Mouse (Mus musculus) left cerebral cortex, adult 2 months (tissue): Measurements from ENCODE around the gene Taf11. TPM values are rescaled to one million over a fixed set of nuclear protein-coding genes. Genes with fewer than 3 reads are reported as not detected.

Experiments used
- DNase-seq, 2 experiments: peaks; one replicate each; pipeline ENCODE4 v3.0.0; 2021 to 2022; ENCODE audit warnings: low spot score in 2 of 2, mixed read lengths in 1 of 2; ENCODE audit errors: extremely low spot score in 1 of 2
- H3K27ac ChIP-seq: fragments of 200-600 bp; 2 replicates; pipeline ENCODE4 v1.8.1; 2022
- H3K4me3 ChIP-seq: fragments of 200-600 bp; 2 replicates; pipeline ENCODE4 v1.8.1; 2022
- CTCF ChIP-seq: fragments of 200-600 bp; IDR thresholded peaks from 2 replicates; pipeline ENCODE4 v1.8.1; 2022; ENCODE audit warnings: antibody characterized with exemption, mild to moderate bottlenecking, moderate library complexity
- intact Hi-C: fragments of 180-260 bp; cut with DNase I; formaldehyde crosslinking; loops from one replicate; pipeline ENCODE4 v1.15.1; 2025
- long read RNA-seq, 2 experiments: library from polyadenylated mRNA; stranded (forward); transcript quantifications; one replicate each; pipeline ENCODE4 v2.0.0; 2021; ENCODE audit warnings: borderline mapping rate in 2 of 2
- total RNA-seq, 2 experiments: library from RNA; stranded (reverse); gene quantifications; 2 replicates each; pipeline ENCODE4 v1.2.3; 2021

Taf11 gene
- total RNA-seq, result 10 to 100 TPM; 45.6 to 51.1 TPM
- long read RNA-seq, experiment 1, transcript Taf11-201 (5 exons, 1,220 nt), result major isoform, 10 of 14 reads
- long read RNA-seq, experiment 1, partial matches to known transcripts, result 2 of 14 reads
- long read RNA-seq, experiment 1, other reads (novel, unspliced or antisense), result 2 of 14 reads
- long read RNA-seq, experiment 2, transcript Taf11-201 (5 exons, 1,220 nt), result major isoform, 10 of 14 reads
- long read RNA-seq, experiment 2, partial matches to known transcripts, result 0 of 14 reads
- long read RNA-seq, experiment 2, other reads (novel, unspliced or antisense), result 3 of 14 reads

DNA sequence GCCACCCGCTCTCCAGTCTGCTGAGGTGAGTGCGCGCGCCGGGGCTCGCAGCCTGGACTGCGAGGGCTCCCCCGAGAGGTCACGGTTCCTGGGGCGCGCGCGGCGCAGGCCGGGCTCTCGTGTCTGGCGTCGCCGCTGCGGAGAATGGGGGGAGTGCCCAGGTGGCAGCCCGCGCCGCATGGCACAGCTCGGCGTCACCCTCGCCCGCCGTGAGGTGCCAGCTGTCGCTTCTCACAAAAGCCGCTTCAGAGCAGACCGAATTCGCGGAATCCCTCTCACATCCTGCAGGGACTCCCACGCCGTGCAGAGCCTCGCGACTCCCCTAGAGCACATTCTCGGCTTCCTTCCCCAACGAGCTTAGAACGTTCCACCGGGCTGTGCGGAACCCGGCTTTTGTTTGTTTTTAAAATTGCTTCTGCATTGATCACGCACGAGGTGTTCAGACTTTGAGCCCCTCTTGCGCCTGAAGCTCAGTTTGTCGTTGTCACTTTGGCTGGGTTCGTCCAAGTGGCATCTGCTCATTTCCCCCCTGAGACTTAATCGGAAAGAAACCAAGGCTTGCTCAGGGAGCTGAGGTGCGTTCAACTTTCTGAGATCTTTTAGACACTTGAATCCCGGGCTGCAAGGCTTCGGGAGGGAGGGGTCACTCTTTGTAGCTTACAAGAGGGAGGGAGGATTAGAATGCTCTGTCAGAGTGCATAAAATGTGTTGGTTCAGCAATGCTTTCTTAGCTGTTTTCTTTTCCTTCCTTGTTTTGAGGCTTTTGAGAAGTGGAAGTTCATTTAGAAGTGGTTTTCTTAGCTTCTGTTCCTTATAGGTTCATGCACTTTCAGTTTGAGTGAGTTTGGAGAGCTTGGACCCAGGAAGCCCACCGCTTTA is at the start of gene Taf11:
Gene Taf11, minus strand, starts transcription at position 223 of the 879 bp plus-strand sequence.
- no peak; the same call in 1 of the 2 replicates for TF ChIP-seq CTCF
- intact Hi-C loops, result loop anchor here (2.0 to 5.0 kb wide), 4 partner anchors 67 to 169 kb away; no protein-coding TSS in a partner anchor
- Histone ChIP-seq H3K4me3 (peak within 1 kb of the TSS; percentile 90), H3K27ac (peak within 1 kb of the TSS; percentile 90)
- peak; percentile 76 to 77 for DNase-seq

DNA sequence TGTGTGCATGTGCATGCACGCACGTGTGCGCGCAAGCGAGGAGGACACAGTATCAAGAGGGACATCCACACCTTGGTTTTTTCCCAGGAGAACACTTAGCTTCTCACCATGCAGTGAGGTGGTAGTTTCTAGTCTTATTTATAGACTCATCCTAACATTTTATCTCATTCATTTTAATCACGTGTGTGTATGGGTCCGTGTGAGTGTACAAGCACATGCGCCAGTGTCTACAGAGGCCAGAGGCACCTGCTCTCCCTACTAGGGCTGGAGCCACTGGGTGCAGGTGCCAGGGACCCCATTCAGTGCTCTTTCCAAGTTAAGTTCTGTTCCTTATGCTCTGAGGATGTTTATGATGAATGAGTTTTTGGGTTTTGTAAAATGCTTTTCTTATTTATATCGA is 48.0 kb upstream of the Taf11 start:
- DNase-seq, result no peak
- no peak overlapping the region for H3K27ac ChIP-seq
- no peak overlapping the region for H3K4me3 ChIP-seq
- TF ChIP-seq CTCF, result no peak
- intact Hi-C loops, result no loop called here

DNA sequence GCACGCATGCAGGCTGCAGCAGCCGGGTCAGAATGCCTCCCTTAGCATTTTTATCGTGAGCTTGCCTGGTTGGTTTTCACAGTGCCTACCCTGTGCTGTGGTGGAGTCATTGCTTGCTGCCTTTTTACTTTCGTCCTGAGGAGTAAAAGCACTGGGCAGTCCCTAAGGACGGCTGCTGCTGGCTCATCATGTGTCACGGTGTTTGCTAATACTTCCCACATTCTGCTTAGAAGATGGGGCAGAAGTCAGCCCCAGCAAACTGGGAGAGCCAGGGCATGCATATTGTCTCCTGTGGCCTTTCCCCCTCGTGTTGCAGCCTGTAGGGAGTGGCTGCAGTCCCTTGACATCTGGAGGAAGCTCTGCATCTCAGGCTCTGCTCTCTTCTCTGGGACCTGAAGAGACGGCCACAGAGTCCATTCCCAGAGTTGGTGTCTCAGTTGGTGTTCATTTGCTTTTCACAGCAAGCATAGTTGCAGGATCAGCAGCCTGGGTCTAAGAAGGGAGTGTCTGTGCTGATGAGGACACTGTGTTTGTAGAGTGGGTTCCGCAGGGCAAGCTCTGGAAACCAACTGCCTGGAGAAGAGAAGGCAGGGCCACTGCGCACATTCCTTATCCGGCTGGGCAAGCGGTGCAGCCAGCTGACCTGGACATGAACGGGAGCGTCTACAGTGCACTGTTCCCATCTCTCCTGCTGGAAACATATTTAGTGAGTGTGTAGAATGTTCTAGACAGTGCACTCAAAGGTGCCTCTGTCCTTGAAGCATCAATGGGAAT is 45.2 kb upstream of the Taf11 start:
- Histone ChIP-seq H3K4me3 (no peak overlapping the region), H3K27ac (peak overlapping the region; percentile 33; the same call in 1 of the 2 replicates)
- intact Hi-C loops, result no loop called here
- DNase-seq, result no peak
- no peak for TF ChIP-seq CTCF

DNA sequence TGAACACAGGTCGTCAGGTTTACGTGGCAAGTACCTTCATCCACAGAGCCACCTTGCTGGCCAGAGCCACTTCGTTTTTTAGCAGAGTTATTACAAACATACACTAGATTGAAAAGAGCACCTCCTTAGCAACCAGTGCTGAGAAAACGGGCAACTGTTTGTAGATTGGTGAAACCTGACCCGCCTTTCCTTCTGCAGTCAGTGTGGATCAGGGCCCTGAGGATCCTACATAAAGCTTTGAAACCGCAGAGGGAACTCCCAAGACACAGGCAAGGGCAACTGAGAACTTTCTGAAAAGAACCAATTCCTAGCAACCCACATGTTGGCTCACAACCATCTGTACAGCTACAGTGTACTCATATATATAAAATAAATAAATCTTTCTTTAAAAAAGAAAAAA is 43.5 kb upstream of the Taf11 start:
- TF ChIP-seq CTCF, result no peak
- intact Hi-C loops, result no loop called here
- H3K4me3 ChIP-seq, result no peak overlapping the region
- DNase-seq, result no peak
- no peak overlapping the region for H3K27ac ChIP-seq

DNA sequence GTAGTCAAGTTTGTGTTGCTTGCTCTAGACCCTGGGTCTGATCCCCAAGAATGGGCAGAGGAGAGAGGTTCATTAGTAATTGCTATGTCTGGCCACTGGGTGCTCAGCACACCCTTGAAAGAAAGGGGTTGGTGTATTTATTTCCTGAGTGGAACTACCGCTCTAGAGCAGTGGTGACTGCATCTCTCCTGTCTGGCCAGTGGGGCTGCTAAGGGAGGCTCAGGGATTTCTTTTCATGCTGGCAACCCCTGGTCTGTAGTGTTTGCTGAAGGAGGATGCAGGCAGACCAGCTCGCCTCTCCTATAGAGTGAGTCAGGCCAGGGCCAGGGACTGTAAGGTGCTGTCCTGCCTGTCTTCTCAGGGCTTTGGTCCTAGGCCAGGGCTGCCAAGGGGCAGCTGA is 37.5 kb upstream of the Taf11 start:
- no peak for TF ChIP-seq CTCF
- intact Hi-C loops, result no loop called here
- Histone ChIP-seq H3K4me3 (no peak overlapping the region), H3K27ac (no peak overlapping the region)
- DNase-seq, result no peak

DNA sequence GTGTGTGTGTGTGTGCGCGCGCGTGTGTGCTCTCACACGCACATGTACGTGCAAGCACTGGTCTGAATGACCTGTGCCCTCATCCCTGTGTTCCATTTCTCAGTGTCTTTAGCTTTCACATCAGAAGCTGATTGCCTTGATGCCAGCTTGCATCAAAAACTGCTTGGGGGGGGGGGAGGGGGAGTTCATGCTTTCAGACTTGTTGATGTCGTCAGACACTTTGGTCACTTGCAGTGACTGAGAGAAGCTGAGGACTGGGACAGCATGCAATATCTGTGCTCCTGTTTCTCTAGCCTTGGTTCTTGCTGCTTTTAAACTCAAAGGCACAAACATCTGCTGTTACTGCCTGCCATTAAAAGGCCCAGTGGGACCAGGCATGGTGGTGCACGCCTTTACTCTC is 36.7 kb upstream of the Taf11 start:
- no peak overlapping the region for H3K4me3 ChIP-seq
- no peak for DNase-seq
- TF ChIP-seq CTCF, result no peak
- intact Hi-C loops, result no loop called here
- H3K27ac ChIP-seq, result no peak overlapping the region

DNA sequence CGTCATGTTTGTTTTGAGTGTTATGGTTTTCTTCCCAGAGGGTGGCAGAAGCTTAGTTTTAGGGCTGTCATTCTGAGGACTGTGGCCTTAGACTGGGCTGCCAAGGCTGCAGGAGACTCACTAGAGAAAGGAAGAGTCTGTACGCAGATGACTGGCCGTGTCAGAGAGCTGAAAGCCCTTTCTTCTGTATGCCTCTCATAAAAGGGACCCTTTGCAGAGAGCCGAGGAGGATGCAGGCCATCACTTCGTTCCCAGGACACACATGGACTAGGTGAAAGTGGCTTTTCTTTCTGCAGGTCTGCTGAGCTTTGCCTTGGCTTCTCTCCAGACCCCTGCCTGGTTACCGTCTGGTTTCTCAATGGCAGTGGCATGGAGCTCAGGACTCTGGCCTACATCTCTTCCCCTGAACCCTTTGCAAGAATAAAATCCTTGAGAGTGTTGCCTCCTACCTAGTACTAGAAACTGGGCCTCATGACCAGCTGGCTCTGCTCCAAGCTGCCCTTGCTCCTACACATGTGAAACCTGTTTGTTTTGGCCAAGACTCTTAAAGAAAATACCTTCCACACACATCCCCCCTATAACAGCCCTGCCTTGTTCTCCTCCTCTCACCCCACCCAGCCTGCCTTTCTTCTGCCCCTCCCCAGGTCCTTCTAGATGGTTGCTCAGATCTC is 36.0 kb upstream of the Taf11 start:
- Histone ChIP-seq H3K27ac (peak overlapping the region; percentile 21; the same call in 1 of the 2 replicates), H3K4me3 (no peak overlapping the region)
- intact Hi-C loops, result no loop called here
- no peak for DNase-seq
- no peak for TF ChIP-seq CTCF

DNA sequence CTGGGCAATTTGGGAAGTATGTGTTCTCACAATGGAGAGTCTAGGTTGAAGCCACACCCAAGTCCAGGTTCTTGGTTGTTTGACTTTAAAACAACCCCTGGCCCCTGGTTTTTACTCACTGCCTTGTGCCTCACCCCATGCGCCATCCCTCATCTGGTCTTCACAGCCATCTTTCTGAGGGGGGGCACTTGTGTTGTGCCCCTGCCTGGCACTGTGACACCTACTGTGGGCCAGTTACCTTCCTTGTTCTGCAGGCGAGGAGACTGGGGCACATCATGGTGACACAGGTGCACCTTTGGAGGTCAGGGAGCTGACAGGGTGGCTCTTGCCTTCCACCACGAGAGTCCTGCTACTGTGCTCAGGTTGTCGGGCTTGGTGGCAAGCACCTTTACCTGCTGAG is 32.5 kb upstream of the Taf11 start:
- no peak for TF ChIP-seq CTCF
- Histone ChIP-seq H3K27ac (no peak overlapping the region), H3K4me3 (no peak overlapping the region)
- intact Hi-C loops, result no loop called here
- no peak for DNase-seq

DNA sequence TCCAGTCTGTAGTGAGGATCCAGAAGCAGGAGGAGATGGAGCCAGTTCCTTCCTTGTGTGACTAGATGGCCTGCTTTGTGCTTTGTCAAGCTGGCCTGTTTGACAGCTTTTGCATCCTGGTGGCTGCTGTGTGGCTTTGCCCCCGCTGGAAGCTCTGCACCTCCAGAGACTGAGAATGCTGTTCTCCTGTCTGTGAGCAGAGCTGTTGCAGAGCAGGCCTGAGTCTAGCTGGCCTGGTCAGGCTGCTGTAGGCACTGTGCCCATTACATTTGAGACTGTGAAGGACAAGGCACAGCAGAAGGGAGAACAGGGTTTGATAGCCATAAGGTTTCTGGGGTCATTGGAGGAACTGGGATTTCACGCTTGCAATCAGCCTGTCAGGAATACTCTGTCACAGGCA is 32.1 kb upstream of the Taf11 start:
- TF ChIP-seq CTCF, result no peak

DNA sequence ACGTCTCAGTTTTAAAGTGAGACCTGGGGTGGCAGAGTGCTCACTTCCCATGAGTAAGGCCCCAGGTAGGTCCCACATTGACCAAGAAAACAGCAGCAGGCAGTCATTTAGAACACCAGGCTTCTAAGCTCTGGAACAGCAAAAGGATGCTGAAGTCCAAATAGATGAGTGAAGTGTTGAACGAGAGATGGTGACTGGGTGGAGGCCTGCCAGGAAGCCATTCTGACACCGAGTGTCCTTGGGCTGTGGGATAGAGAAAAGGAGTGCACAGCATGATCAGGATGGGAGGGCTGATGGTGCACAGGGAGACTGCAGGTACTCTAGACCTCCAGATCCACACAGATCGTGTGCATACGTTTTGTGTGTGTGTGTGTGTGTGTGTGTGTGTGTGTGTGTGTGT is 31.5 kb upstream of the Taf11 start:
- intact Hi-C loops, result no loop called here
- H3K27ac ChIP-seq, result no peak overlapping the region
- H3K4me3 ChIP-seq, result no peak overlapping the region
- no peak for TF ChIP-seq CTCF
- DNase-seq, result no peak

More for the DNA sequence above, 32.1 kb upstream of the Taf11 start:
- no peak for DNase-seq
- no peak overlapping the region for H3K4me3 ChIP-seq
- intact Hi-C loops, result no loop called here
- H3K27ac ChIP-seq, result no peak overlapping the region

DNA sequence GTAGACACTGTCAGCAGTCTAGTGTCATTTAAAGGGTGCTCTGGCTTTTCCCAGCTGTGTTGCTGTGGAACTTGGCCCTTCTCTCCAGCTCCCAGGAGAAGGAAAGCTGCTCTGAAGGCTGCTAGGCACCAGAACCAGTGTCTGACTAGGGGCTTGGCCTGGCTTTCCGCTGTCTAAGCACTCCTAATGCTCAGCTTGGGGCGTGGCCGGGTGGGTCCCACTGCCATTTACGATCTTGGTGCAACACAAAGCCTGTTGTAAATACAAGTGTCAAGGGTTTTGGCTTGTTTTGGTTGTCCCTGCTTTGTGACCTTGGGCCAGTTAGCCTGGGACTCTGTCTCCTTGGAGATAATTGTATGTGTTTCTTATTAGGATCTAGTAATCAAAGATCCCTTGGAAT is 30.7 kb upstream of the Taf11 start:
- intact Hi-C loops, result no loop called here

More for the DNA sequence above, 30.7 kb upstream of the Taf11 start:
- TF ChIP-seq CTCF, result no peak
- Histone ChIP-seq H3K4me3 (no peak overlapping the region), H3K27ac (no peak overlapping the region)
- DNase-seq, result no peak
